Mouse (Mus musculus): ENCODE data around the gene Kcnd3. TPM values are rescaled to one million over a fixed set of nuclear protein-coding genes. Genes with fewer than 3 reads are reported as not detected.

Gene Kcnd3
- polyA plus RNA-seq, 1 experiment, result 5.0 TPM

DNA sequence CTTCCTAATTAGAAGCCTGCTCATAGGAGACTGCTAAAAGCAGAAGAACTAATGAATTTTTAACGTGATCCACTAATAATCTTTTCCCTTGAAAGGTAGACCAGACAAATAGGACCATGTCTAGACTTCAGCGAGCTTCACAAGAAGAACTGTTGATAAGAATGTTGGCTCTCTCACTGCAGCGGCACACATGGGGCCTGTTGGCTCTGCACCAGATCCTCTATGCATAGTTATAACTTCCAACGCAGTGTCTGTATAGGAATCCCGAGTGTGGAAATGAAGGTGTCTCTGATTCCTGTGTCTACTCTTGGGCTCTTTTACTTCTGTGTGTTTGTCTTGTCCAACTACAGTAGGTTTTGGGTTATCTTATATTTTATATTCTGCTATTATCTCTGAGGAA, 150.8 kb downstream of the Kcnd3 start:
- H3K27ac ChIP-seq (ENCODE audit: insufficient read depth, low read depth, low read length), result no peak overlapping the region
- DNase-seq, result no peak
- no peak overlapping the region for H3K4me3 ChIP-seq (ENCODE audit: insufficient read depth, low read depth, low read length)
- 89% methylated on average over 5 of the region's 5 CpGs for WGBS
- no peaks in the 10 kb centered on the region for H3K4me1 ChIP-seq (ENCODE audit: control insufficient read depth, insufficient read depth, low read length)
- no peaks in the 10 kb centered on the region for H3K36me3 ChIP-seq (ENCODE audit: control insufficient read depth, insufficient read depth, low read length)
- TF ChIP-seq CTCF (conservative IDR thresholded peaks at IDR 0.05; ENCODE audit: insufficient read depth, insufficient read length, low read depth, low read length) (no peak), POLR2A (IDR thresholded peaks at IDR 0.05; ENCODE audit: low read depth, low read length) (no peak)
- H3K27me3 ChIP-seq (replicated peaks; ENCODE audit: control insufficient read depth, insufficient read depth, low read length), result no peaks in the 10 kb centered on the region

GRCm38 (mm10) chr3:105605726-105606125, 153.6 kb downstream of the Kcnd3 start:
- no peak for DNase-seq
- Histone ChIP-seq H3K4me3 (ENCODE audit: insufficient read depth, low read depth, low read length) (no peak overlapping the region), H3K27me3 (replicated peaks; ENCODE audit: control insufficient read depth, insufficient read depth, low read length) (no peaks in the 10 kb centered on the region), H3K27ac (ENCODE audit: insufficient read depth, low read depth, low read length) (no peak overlapping the region), H3K36me3 (ENCODE audit: control insufficient read depth, insufficient read depth, low read length) (no peaks in the 10 kb centered on the region), H3K4me1 (ENCODE audit: control insufficient read depth, insufficient read depth, low read length) (no peaks in the 10 kb centered on the region)
- WGBS, result 86% methylated on average over 5 of the region's 5 CpGs
- TF ChIP-seq CTCF (conservative IDR thresholded peaks at IDR 0.05; ENCODE audit: insufficient read depth, insufficient read length, low read depth, low read length) (no peak), POLR2A (IDR thresholded peaks at IDR 0.05; ENCODE audit: low read depth, low read length) (no peak)

- Histone ChIP-seq H3K4me3 (ENCODE audit: insufficient read depth, low read depth, low read length) (no peak overlapping the region), H3K36me3 (ENCODE audit: control insufficient read depth, insufficient read depth, low read length) (no peaks in the 10 kb centered on the region), H3K27ac (ENCODE audit: insufficient read depth, low read depth, low read length) (no peak overlapping the region), H3K27me3 (replicated peaks; ENCODE audit: control insufficient read depth, insufficient read depth, low read length) (no peaks in the 10 kb centered on the region), H3K4me1 (ENCODE audit: control insufficient read depth, insufficient read depth, low read length) (no peaks in the 10 kb centered on the region)
- TF ChIP-seq POLR2A (IDR thresholded peaks at IDR 0.05; ENCODE audit: low read depth, low read length) (no peak), CTCF (conservative IDR thresholded peaks at IDR 0.05; ENCODE audit: insufficient read depth, insufficient read length, low read depth, low read length) (no peak)
- 86% methylated on average over 3 of the region's 3 CpGs for WGBS
- DNase-seq, result no peak
These were observed 156.7 kb downstream of the Kcnd3 start for GRCm38 (mm10) chr3:105608857-105609256.

DNA sequence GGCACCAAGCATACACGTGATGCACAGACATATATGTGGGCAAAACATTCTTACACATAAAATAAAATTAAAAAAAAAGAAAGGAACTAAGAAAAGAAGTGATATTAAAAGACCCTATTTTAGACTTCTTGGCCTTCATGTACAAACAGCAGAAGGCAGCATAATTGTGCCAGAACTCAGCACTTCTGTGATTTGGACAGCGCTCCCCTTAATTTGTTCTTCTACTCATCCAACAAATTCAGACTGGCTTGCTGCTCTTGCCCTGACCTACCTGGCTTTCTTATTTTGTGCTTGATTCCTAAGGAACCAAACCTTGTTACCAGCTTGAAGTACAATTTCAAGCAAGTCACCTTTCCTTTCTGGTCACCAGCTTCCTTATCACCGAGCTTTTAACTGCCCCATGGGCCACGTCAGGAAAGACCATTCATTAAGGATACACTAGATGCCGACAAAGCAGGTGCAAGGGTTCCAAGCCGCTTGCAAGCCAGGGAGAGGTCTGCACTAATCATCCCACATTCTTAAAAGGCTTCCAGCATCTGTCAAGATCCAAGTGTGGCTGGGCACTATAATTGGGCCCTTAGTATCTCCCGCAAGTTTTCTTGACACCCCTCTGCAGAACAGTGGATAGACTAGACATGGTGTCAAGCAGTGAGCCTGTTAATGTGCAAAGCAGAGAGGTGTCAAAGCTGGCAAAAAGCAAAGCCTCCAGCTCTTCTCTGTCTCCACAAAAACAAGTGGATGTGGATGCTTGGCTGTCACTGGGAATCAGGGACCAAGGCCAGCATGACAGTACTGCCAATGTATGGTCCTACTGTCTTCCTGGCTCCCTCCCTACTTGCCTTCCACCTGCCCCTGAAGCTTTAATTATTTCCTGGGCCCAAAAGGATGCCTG, 159.6 kb downstream of the Kcnd3 start:
- H3K36me3 ChIP-seq (ENCODE audit: control insufficient read depth, insufficient read depth, low read length), result no peaks in the 10 kb centered on the region
- TF ChIP-seq CTCF (conservative IDR thresholded peaks at IDR 0.05; ENCODE audit: insufficient read depth, insufficient read length, low read depth, low read length) (no peak), POLR2A (IDR thresholded peaks at IDR 0.05; ENCODE audit: low read depth, low read length) (no peak)
- no peak overlapping the region for H3K4me3 ChIP-seq (ENCODE audit: insufficient read depth, low read depth, low read length)
- 76% methylated on average over 7 of the region's 7 CpGs for WGBS
- H3K27ac ChIP-seq (ENCODE audit: insufficient read depth, low read depth, low read length), result no peak overlapping the region
- no peaks in the 10 kb centered on the region for H3K27me3 ChIP-seq (replicated peaks; ENCODE audit: control insufficient read depth, insufficient read depth, low read length)
- no peak for DNase-seq
- H3K4me1 ChIP-seq (ENCODE audit: control insufficient read depth, insufficient read depth, low read length), result no peaks in the 10 kb centered on the region

GRCm38 (mm10) chr3:105612423-105612814, 160.3 kb downstream of the Kcnd3 start:
- Histone ChIP-seq H3K27me3 (replicated peaks; ENCODE audit: control insufficient read depth, insufficient read depth, low read length) (no peaks in the 10 kb centered on the region), H3K4me1 (ENCODE audit: control insufficient read depth, insufficient read depth, low read length) (no peaks in the 10 kb centered on the region), H3K27ac (ENCODE audit: insufficient read depth, low read depth, low read length) (no peak overlapping the region), H3K36me3 (ENCODE audit: control insufficient read depth, insufficient read depth, low read length) (no peaks in the 10 kb centered on the region), H3K4me3 (ENCODE audit: insufficient read depth, low read depth, low read length) (no peak overlapping the region)
- TF ChIP-seq POLR2A (IDR thresholded peaks at IDR 0.05; ENCODE audit: low read depth, low read length) (no peak), CTCF (conservative IDR thresholded peaks at IDR 0.05; ENCODE audit: insufficient read depth, insufficient read length, low read depth, low read length) (no peak)
- no peak for DNase-seq
- WGBS, result 41% methylated on average over 4 of the region's 4 CpGs

- 97% methylated on average over 2 of the region's 2 CpGs for WGBS
These were observed 165.0 kb downstream of the Kcnd3 start for GRCm38 (mm10) chr3:105616861-105617743.

DNA sequence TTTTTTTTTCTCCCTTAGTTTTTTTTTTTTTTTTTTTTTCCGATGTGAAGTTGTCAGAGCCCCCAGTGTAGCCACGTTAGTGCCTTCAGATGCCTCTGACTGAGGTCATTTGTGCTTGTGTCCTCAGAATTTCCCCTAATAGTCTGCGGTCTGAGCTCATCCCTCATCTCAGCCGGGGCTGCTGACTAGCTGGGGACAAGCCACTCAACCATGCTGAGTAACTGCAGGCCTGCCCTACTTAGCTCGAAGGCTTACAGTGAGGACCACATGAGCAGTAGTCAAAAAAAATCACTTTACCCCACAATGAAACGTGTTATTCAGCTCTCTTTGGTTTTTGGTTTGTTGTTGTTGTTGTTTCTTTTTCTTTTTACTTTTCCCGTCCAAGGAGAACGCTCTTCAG, 169.0 kb downstream of the Kcnd3 start:
- Histone ChIP-seq H3K27ac (ENCODE audit: insufficient read depth, low read depth, low read length) (no peak overlapping the region), H3K4me3 (ENCODE audit: insufficient read depth, low read depth, low read length) (no peak overlapping the region), H3K4me1 (ENCODE audit: control insufficient read depth, insufficient read depth, low read length) (no peaks in the 10 kb centered on the region), H3K36me3 (ENCODE audit: control insufficient read depth, insufficient read depth, low read length) (no peaks in the 10 kb centered on the region), H3K27me3 (replicated peaks; ENCODE audit: control insufficient read depth, insufficient read depth, low read length) (no peaks in the 10 kb centered on the region)
- 69% methylated on average over 8 of the region's 8 CpGs for WGBS
- no peak for DNase-seq
- no peak for TF ChIP-seq POLR2A (IDR thresholded peaks at IDR 0.05; ENCODE audit: low read depth, low read length)
- TF ChIP-seq CTCF (conservative IDR thresholded peaks at IDR 0.05; ENCODE audit: insufficient read depth, insufficient read length, low read depth, low read length), result no peak

More at GRCm38 (mm10) chr3:105616861-105617743, 165.0 kb downstream of the Kcnd3 start:
- TF ChIP-seq CTCF (conservative IDR thresholded peaks at IDR 0.05; ENCODE audit: insufficient read depth, insufficient read length, low read depth, low read length), result no peak
- TF ChIP-seq POLR2A (IDR thresholded peaks at IDR 0.05; ENCODE audit: low read depth, low read length), result no peak
- DNase-seq, result no peak
- no peaks in the 10 kb centered on the region for H3K27me3 ChIP-seq (replicated peaks; ENCODE audit: control insufficient read depth, insufficient read depth, low read length)
- H3K36me3 ChIP-seq (ENCODE audit: control insufficient read depth, insufficient read depth, low read length), result no peaks in the 10 kb centered on the region
- H3K4me1 ChIP-seq (ENCODE audit: control insufficient read depth, insufficient read depth, low read length), result no peaks in the 10 kb centered on the region
- no peak overlapping the region for H3K27ac ChIP-seq (ENCODE audit: insufficient read depth, low read depth, low read length)
- no peak overlapping the region for H3K4me3 ChIP-seq (ENCODE audit: insufficient read depth, low read depth, low read length)
